Mouse (Mus musculus) erythroblast, embryonic 14.5 days (primary cell): Measurements from ENCODE around the gene Zyx.

Experiments
- GATA1 ChIP-seq: IDR thresholded peaks from 2 replicates; pipeline ENCODE4 v1.6.1; 2012; ENCODE audit warnings: low read length, inconsistent platforms, mixed read lengths
- TAL1 ChIP-seq: IDR thresholded peaks from 3 replicates; pipeline ENCODE4 v1.6.1; 2012; ENCODE audit warnings: low read length, inconsistent platforms, mixed read lengths

DNA sequence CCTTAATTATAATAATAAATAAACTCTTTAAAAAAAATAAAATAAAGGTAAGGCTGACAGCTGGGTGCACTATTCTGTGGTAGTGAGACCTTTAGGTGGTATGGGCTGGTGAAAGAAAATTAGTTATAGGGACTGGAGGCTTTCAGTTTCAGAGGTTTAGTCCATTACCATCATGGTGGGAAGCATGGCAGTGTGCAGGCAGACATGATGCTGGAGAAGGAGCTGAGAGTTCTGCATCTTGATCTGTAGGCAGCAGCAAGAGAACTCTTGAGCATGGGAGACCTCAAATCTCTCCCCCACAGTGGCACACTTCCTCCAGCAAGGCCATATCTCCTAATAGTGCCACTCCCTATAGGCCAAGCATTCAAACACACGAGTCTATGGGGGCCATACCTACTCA lies 7.3 kb upstream of the Zyx start:
- TF ChIP-seq GATA1 (no peak), TAL1 (no peak)
